Mouse (Mus musculus) testis, adult 2 months (tissue): Measurements from ENCODE around the gene Prm3. TPM values are rescaled to one million over a fixed set of nuclear protein-coding genes. Genes with fewer than 3 reads are reported as not detected.

Source experiments
- H3K27ac ChIP-seq: fragments of 200-500 bp; 2 replicates; pipeline ENCODE4 v1.5.1; 2012; ENCODE audit warnings: low read depth, low read length; ENCODE audit not compliant: control insufficient read depth, insufficient read depth
- H3K27me3 ChIP-seq: fragments of 200-500 bp; 2 replicates; pipeline ENCODE4 v1.6.1; 2012; ENCODE audit warnings: mild to moderate bottlenecking, low read length, moderate library complexity; ENCODE audit not compliant: control insufficient read depth, insufficient read depth
- H3K36me3 ChIP-seq: fragments of 200-500 bp; 2 replicates; pipeline ENCODE4 v1.6.1; 2012; ENCODE audit warnings: mild to moderate bottlenecking, low read length; ENCODE audit not compliant: control insufficient read depth, insufficient read depth
- H3K4me1 ChIP-seq: fragments of 200-500 bp; 2 replicates; pipeline ENCODE4 v1.6.1; 2012; ENCODE audit warnings: low read length; ENCODE audit not compliant: control insufficient read depth, insufficient read depth
- H3K4me3 ChIP-seq: fragments of 200-500 bp; 2 replicates; pipeline ENCODE4 v1.5.1; 2012; ENCODE audit warnings: low read depth, mild to moderate bottlenecking, low read length, moderate library complexity, mixed read lengths; ENCODE audit not compliant: control insufficient read depth
- CTCF ChIP-seq: fragments of 200-500 bp; IDR thresholded peaks from 2 replicates; pipeline ENCODE4 v1.5.1; 2012; ENCODE audit warnings: low read depth, mild to moderate bottlenecking, inconsistent platforms, low read length, moderate library complexity; ENCODE audit not compliant: control insufficient read depth, insufficient read depth, insufficient replicate concordance
- POLR2A ChIP-seq: fragments of 200-500 bp; IDR thresholded peaks from 2 replicates; pipeline ENCODE4 v1.6.1; 2012; ENCODE audit warnings: low read depth, mild to moderate bottlenecking, inconsistent platforms, low read length, moderate library complexity; ENCODE audit not compliant: control insufficient read depth
- polyA plus RNA-seq: library from polyadenylated mRNA; depleted of rRNA; stranded (reverse); fragments of >200 nt; gene quantifications from 2 replicates; pipeline ENCODE4 v1.2.3, GENCODE M21; 2012

The Prm3 gene
- polyA plus RNA-seq, 1 experiment: 521 TPM

DNA sequence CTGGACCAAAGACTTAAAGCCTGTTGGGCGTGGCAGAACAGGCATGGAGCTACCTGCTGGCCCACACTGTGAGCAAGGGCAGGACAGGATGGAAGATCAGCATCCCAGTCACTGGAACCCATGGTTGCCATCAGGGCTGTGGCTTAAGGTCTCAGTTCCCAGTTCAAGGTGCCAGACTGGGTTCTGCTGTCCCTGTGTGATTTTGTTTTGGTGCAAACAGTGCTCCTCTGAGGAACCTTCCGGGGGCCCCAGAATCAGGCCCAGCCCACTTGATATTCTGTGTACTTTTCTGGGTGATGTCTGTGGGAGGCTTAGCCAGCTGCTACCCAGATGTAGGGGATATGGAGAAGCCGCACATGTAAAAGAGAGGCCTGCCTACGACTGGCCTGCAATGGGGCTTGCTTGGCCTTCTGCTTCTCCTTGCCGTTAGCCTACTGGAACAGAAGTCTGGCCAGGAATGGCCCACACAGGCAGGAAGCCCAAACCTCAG, 10.0 kb downstream of the Prm3 start:
- Histone ChIP-seq H3K36me3 (no peaks in the 10 kb centered on the region), H3K4me1 (peaks cover 2% of the 10 kb centered on the region), H3K4me3 (no peak overlapping the region; the same call in 1 of the 2 replicates), H3K27me3 (no peaks in the 10 kb centered on the region), H3K27ac (no peak overlapping the region)
- TF ChIP-seq POLR2A (no peak), CTCF (no peak)

DNA sequence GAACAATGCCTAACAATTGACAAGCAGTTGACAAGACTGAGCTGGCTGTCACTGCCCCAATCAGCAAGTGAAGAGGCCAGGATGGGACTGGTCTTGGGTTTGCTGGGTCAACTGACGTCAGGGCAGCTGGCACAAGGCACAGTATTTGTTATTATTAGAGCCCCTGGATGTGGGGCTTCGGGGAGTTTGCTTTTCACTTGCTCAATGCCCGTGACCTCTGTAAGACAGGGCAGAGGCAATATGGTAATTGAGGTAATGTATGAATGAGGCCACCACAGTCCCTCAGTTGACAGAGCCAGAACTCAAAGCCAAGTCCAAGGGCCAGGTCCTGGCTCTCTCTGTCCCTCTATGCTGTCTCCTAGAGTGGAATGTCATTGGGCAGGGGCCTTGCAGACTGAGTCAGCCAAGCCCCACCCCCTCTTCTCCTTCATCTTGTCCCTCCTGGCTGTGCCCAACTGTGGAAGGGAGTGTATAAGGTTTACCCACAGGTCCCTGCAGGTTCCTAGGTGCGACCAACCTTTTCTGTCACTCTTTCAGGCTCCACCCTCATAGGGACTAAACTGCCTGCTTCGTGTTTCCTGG, 13.0 kb downstream of the Prm3 start:
- H3K4me3 ChIP-seq: no peak overlapping the region
- H3K36me3 ChIP-seq: no peaks in the 10 kb centered on the region
- TF ChIP-seq POLR2A (no peak), CTCF (no peak)
- H3K27ac ChIP-seq: no peak overlapping the region
- H3K4me1 ChIP-seq: no peaks in the 10 kb centered on the region
- no peaks in the 10 kb centered on the region for H3K27me3 ChIP-seq

DNA sequence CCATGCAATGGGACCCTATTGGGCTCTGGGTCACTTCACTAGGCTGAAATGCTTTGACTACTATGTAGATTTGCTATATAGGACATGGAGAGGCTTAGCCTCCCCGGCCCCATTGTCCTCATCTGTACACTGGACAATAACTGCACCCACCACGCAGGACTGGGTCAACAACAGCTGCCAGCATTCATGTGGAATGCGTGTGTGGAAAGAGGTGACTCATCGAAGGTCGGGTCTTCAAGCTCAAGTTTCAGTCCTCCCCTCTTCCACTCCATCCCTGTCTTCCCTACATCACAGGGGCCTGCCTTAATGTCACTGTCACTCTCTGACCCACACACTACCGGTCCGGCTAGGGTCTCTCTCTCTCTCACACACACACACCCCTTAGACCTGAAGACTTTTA, 14.4 kb downstream of the Prm3 start:
- Histone ChIP-seq H3K4me1 (no peaks in the 10 kb centered on the region), H3K36me3 (no peaks in the 10 kb centered on the region), H3K27me3 (no peaks in the 10 kb centered on the region), H3K4me3 (no peak overlapping the region), H3K27ac (no peak overlapping the region)
- TF ChIP-seq POLR2A (no peak), CTCF (no peak)

DNA sequence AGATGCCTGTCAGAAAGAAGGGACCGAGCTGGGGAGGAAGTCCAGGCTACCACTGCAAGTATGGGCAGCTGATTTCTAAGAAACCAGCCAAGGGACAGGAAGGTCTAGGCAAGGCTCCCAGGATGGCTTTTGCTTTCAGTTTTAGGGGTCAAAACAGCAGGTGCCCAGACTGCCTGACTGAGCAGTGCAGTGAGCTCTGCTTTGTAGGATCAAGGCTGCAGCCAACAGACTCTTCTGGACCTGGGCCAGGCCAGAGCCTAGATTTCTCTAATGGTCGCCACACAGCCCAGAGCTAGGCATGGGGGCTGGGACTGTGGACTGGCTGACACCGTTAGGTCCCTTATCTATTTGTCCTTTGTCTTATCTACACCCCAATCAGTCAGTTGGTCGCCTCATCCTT, 16.0 kb downstream of the Prm3 start:
- H3K27ac ChIP-seq: no peak overlapping the region
- no peaks in the 10 kb centered on the region for H3K4me1 ChIP-seq
- TF ChIP-seq CTCF (no peak), POLR2A (no peak)
- no peaks in the 10 kb centered on the region for H3K36me3 ChIP-seq
- H3K27me3 ChIP-seq: no peaks in the 10 kb centered on the region
- H3K4me3 ChIP-seq: no peak overlapping the region

DNA sequence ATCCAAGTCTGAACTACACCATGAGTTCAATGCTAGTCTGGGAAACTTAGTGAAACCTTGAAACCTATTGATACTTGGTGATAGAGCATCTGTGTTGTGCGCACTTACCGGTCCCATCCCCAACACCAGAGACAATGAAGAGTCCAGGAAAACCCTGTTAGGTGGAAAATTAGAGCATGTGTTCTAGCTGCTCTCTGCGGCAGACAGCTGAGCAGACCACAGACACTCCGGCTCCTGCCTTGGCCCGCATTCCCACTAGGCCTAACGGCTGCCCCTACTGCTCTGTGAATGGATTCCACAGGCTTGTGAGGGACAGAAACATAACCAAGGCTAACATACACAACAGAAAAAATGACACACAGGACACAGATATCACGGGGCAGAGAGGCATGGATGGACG, 17.2 kb downstream of the Prm3 start:
- Histone ChIP-seq H3K4me3 (no peak overlapping the region), H3K4me1 (no peaks in the 10 kb centered on the region), H3K27ac (no peak overlapping the region), H3K27me3 (no peaks in the 10 kb centered on the region), H3K36me3 (no peaks in the 10 kb centered on the region)
- TF ChIP-seq POLR2A (no peak), CTCF (no peak)

DNA sequence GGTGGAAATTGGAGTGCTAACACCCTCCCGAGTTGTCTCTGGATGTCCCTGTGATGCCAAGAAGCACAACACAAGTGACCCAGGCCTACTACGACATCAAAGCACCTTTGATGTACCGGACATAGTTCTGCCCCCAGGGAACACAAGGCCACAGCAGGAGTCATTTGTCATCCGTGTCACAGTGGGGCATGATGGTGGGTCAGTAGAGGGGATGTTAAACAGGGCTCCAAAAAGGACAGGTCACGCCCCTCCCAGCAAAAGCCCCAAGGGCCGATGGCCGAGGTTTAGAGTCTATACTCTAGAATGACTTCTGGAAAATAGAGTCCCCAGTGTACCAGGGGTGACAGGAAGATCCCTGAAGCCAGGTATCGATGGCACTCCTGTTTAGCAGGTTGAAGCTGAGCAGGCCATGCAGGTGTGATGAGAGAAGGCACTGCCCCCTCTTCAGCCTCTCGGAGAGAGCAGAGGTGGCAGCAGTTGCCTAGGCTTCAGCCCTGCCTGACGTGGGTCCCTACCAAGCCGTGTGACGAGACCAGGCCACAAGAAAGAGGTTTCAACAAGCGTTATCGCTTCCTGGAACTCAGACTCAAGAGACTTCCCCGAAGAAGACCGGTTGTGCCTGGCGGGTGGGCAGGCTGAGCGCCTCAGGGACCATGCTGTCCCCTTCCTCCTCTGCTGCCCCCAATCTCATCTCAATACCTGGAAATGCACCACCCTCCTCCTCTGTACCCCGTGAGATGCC, 18.8 kb downstream of the Prm3 start:
- no peaks in the 10 kb centered on the region for H3K27me3 ChIP-seq
- TF ChIP-seq CTCF (no peak), POLR2A (no peak)
- no peak overlapping the region for H3K4me3 ChIP-seq
- H3K4me1 ChIP-seq: no peaks in the 10 kb centered on the region
- H3K36me3 ChIP-seq: no peaks in the 10 kb centered on the region
- H3K27ac ChIP-seq: no peak overlapping the region

DNA sequence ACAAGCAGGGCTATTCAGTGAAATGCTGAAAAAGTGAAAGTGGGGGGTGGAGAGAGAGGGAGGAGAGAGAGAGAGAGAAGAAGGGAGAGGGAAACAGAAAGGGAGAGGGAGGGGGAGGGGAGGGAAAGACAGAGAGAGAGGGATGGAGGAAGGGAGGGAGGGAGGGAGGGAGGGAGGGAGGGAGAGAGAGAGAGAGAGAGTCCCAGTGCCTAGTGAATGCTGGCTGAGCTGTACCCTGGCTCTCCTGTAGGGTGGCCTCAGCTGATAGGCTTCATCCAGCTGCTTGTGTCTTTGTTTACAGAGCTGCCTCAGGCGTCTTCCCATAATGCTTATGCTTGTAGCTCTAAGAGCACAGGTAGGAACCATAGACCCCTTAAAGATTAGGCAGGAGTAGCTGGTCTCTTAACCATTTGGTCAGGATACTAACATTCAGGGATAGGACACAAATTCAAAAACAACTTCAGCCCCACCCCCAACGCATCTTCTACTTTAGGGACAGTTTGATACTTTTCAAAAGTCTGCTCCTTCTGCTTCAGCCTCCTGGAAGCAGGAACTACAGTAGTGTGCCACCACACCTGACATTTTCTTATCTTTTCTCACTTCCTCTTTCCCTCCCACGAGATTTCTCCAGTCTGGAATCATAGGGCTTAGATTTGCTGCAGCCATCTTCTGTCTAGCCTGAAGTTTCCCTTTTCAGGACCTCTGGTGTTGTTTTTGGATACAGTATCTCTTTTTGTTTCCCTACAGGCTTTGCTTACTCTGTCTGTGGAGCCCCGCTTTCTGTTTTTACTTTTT, 20.0 kb downstream of the Prm3 start:
- Histone ChIP-seq H3K4me1 (no peaks in the 10 kb centered on the region), H3K36me3 (no peaks in the 10 kb centered on the region), H3K27ac (no peak overlapping the region), H3K4me3 (no peak overlapping the region), H3K27me3 (no peaks in the 10 kb centered on the region)
- TF ChIP-seq CTCF (no peak), POLR2A (no peak)
